Mouse (Mus musculus) forebrain, embryonic 11.5 days (tissue): Measurements from ENCODE around the gene Slc2a4. TPM values are rescaled to one million over a fixed set of nuclear protein-coding genes. Genes with fewer than 3 reads are reported as not detected.

ENCODE experiments used
- ATAC-seq: fragments of 200-750 bp; cut with Nextera tagmentation; replicated peaks from 2 replicates; pipeline ENCODE4 v1.8.0; 2017; ENCODE audit warnings: moderate TSS enrichment; ENCODE audit not compliant: low FRiP score
- DNase-seq: peaks from one replicate; pipeline ENCODE4 v3.0.0-alpha.2; 2017; ENCODE audit warnings: low spot score
- H3K27ac ChIP-seq: fragments of 300-500 bp; sonication (generic); 2 replicates; pipeline ENCODE4 v1.5.1; 2014; ENCODE audit warnings: low read depth, low read length
- H3K27me3 ChIP-seq: fragments of 300-500 bp; sonication (generic); 2 replicates; pipeline ENCODE4 v1.6.1; 2014; ENCODE audit warnings: mild to moderate bottlenecking, low read length, mixed read lengths; ENCODE audit not compliant: control insufficient read depth, insufficient read depth
- H3K36me3 ChIP-seq: fragments of 300-500 bp; sonication (generic); 2 replicates; pipeline ENCODE4 v1.6.1; 2014; ENCODE audit warnings: mild to moderate bottlenecking, low read length, moderate library complexity, mixed read lengths; ENCODE audit not compliant: control insufficient read depth, insufficient read depth
- H3K4me1 ChIP-seq: fragments of 300-500 bp; sonication (generic); replicated peaks from 2 replicates; pipeline ENCODE4 v1.6.1; 2014; ENCODE audit warnings: low read length, mixed read lengths; ENCODE audit not compliant: control insufficient read depth, insufficient read depth
- H3K4me2 ChIP-seq: fragments of 300-500 bp; sonication (generic); 2 replicates; pipeline ENCODE4 v1.6.1; 2014; ENCODE audit warnings: low read depth, mild to moderate bottlenecking, low read length, moderate library complexity, mixed read lengths; ENCODE audit not compliant: severe bottlenecking
- H3K4me3 ChIP-seq: fragments of 300-500 bp; sonication (generic); 2 replicates; pipeline ENCODE4 v1.5.1; 2014; ENCODE audit warnings: low read depth, low read length
- H3K9ac ChIP-seq: fragments of 300-500 bp; sonication (generic); 2 replicates; pipeline ENCODE4 v1.6.1; 2014; ENCODE audit warnings: low read length
- H3K9me3 ChIP-seq: fragments of 300-500 bp; sonication (generic); 2 replicates; pipeline ENCODE4 v1.6.1; 2016; ENCODE audit warnings: low read length, mixed read lengths; ENCODE audit not compliant: control insufficient read depth
- WGBS: fragments of 180-500 bp; shearing (Covaris S2); extraction: QIAGEN DNeasy Blood & Tissue Kit; methylation state at CpG from one replicate; pipeline ENCODE4 v1.1.7; 2014; 5-methylcytosine and 5-hydroxymethylcytosine counted together
- polyA plus RNA-seq: library from polyadenylated mRNA; unstranded; fragments of >200 nt; fragmentation: Nextera tagmentation; extraction: Ambion mirVana; gene quantifications from 2 replicates; pipeline ENCODE4 v1.2.1, GENCODE M21; 2014

Gene Slc2a4
- polyA plus RNA-seq, 1 experiment from 2014 or later, result 14.8 TPM

DNA sequence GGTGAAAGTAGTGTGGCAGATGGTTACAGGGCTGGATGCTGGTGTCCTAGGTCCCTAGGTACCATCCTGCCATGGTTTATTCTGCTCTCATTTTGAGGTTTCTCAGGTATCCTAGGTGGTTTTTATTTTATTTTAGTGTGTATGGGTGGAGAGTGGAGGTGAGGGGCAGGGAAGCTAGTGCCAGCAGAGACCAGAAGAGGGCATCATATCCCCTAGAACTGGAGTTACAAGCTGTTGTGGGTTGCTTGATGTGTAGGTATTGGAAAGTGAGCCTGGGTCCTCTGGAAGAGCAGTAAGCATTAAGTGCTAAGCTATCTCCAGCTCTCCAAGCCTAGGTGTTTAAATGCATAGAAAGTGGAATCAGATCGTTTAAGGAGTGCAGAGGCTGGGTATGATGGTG is 4.3 kb upstream of the Slc2a4 start:
- no peak overlapping the region for H3K9ac ChIP-seq
- no peak overlapping the region for H3K4me2 ChIP-seq
- no peak overlapping the region for H3K4me3 ChIP-seq
- WGBS, result 65% methylated on average over 1 of the region's 1 CpGs
- no peaks in the 10 kb centered on the region for H3K9me3 ChIP-seq
- H3K27ac ChIP-seq, result no peak overlapping the region
- H3K4me1 ChIP-seq, result peaks cover 6% of the 10 kb centered on the region; the same call in 1 of the 2 replicates
- H3K36me3 ChIP-seq, result no peaks in the 10 kb centered on the region
- H3K27me3 ChIP-seq, result no peaks in the 10 kb centered on the region
- DNase-seq, result no peak
- no peak for ATAC-seq

DNA sequence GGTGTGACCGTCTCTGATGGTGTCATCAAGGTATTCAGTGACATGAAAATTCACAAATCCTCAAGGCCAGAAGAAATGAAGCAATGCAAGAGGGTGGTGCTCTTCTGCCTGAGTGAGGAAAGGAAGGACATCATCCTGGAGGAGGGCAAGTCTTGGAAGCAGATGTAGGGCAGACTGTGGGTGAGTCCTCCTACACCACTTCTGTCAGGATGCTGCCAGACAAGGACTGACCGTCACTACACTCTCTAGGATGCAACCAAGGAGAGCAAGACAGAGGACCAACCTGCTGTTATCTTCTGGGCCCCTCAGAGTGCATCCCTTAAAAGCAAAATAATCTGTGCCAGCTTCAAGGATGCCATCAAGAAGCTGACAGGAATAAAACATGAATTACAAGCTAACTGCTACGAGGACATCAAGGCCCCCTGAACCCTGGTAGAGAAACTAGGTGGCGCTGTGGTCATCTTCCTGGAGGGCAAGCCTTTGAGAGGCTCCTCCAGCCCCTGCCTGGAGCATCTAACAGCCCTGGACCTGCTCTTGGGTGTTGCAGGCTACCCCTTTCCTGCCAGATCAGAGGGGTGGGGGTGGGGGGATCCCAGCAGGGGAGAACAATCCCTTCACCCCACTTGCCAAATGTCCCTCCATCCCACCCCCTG is 2.9 kb upstream of the Slc2a4 start:
- WGBS, result 44% methylated on average over 4 of the region's 4 CpGs
- Histone ChIP-seq H3K9me3 (no peaks in the 10 kb centered on the region), H3K27ac (no peak overlapping the region), H3K4me2 (no peak overlapping the region), H3K4me3 (no peak overlapping the region), H3K4me1 (peaks cover 11% of the 10 kb centered on the region; the same call in 1 of the 2 replicates), H3K9ac (no peak overlapping the region), H3K36me3 (no peaks in the 10 kb centered on the region), H3K27me3 (no peaks in the 10 kb centered on the region)
- no peak for DNase-seq
- no peak for ATAC-seq

DNA sequence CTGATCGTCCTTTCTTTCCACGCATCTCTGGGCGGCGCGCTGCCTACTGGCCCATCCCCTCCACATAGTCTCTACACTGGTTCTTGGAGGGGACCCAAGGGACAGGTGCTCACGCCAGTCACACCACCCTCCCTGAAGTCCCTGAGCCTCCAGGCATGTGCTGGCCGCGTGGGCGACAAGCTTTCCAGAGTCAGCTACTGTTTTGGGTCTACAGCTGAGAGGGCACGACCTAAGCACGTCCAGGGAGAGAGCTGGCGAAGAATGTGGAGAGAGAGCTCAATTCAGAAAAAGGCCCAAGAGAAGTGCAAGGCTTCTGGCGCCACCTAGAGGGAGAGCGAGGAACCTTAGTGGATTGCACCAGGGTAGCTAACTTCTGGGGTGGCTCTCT is 769 bp upstream of the Slc2a4 start:
- WGBS, result under 1% methylated on average over 14 of the region's 14 CpGs

DNA sequence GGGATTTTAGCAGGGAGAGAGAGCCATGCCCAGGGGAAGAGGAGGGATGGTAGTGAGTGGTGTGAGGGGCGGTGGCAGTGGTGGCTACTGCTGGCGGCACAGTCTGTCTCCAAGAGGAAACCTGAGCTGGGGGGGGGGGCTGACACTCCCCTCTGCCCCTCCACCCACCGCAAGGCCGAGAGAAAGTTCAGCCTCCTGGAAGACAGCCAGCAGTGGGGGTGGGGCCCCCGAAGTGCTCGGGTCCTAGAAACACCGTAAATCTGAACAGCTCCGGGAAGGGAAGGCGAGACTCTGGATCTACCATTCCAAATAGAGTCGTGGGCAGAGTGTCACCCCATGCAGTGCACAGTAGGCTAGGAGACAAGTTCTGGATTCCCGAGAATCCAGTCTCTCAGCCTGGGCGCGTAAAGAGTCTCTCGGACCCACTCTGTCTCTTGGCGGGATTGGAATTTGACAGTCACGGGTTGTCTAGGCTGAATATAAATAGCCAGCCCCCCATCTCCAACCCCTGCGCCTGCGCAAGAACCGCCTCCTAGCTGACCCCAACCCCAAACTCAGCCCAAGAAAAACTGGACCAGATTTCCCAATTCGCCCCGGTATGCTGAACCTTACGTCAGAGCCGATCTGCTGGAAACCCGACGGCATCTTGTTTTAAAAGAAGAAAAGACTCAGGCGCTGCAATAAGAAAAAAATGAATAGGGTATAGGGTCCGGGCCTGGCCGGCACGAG is 487 bp downstream of the Slc2a4 start:
- DNase-seq, result peak; percentile 80

More for the DNA sequence above, 769 bp upstream of the Slc2a4 start:
- no peaks in the 10 kb centered on the region for H3K27me3 ChIP-seq
- H3K9me3 ChIP-seq, result no peaks in the 10 kb centered on the region
- ATAC-seq (peak; percentile 68), DNase-seq (peak; percentile 94)
- H3K27ac ChIP-seq, result peak overlapping the region; percentile 86
- peaks cover 11% of the 10 kb centered on the region; the same call in 1 of the 2 replicates for H3K4me1 ChIP-seq
- peak overlapping the region; percentile 80 for H3K9ac ChIP-seq
- H3K36me3 ChIP-seq, result no peaks in the 10 kb centered on the region
- H3K4me3 ChIP-seq, result peak overlapping the region; percentile 50
- peak overlapping the region; percentile 71 for H3K4me2 ChIP-seq

DNA sequence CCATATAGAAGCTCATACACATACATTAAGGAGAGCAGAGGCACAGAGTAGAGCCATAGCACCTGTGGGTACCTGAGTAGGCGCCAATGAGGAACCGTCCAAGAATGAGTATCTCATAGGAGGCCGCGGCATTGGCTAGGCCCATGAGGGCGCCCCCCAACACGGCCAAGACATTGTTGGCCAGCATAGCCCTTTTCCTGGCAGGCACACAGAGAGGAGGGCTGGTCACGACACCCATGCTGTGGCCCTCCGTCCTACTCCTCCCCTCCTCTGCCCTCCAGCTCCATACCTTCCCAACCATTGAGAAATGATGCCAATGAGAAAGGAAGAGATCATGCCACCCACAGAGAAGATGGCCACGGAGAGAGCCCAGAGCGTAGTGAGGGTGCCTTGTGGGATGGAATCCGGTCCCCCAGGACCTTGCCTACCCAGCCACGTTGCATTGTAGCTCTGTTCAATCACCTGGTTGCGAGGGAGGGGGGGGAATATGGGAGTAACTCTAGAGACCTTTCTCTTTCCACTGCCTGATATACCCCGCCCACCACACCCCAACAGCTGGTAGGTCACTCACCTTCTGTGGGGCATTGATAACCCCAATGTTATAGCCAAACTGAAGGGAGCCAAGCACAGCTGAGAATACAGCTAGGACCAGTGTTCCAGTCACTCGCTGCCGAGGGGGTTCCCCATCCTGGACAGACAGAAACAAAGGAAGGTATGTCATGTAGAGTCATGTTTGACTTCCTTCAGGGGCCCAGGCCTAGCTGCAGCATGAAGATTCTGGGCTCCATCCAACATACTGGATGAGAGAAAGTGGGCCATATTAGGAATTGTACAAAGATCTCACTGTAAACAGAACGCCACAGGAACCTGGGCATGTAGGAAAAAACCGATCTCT is 1.7 kb downstream of the Slc2a4 start:
- Histone ChIP-seq H3K4me1 (peaks cover 11% of the 10 kb centered on the region; the same call in 1 of the 2 replicates), H3K4me3 (peak overlapping the region; percentile 50; the same call in 1 of the 2 replicates), H3K27me3 (no peaks in the 10 kb centered on the region), H3K27ac (no peak overlapping the region), H3K9me3 (no peaks in the 10 kb centered on the region), H3K36me3 (no peaks in the 10 kb centered on the region), H3K4me2 (peak overlapping the region; percentile 71; the same call in 1 of the 2 replicates), H3K9ac (no peak overlapping the region)
- DNase-seq (no peak), ATAC-seq (no peak)
- 89% methylated on average over 18 of the region's 18 CpGs for WGBS

More for the DNA sequence above, 487 bp downstream of the Slc2a4 start:
- H3K4me1 ChIP-seq, result peaks cover 11% of the 10 kb centered on the region; the same call in 1 of the 2 replicates
- H3K4me2 ChIP-seq, result peak overlapping the region; percentile 71
- H3K9ac ChIP-seq, result peak overlapping the region; percentile 80
- peak overlapping the region; percentile 41 for H3K27ac ChIP-seq
- peak; percentile 22 for ATAC-seq
- peak overlapping the region; percentile 50 for H3K4me3 ChIP-seq
- H3K27me3 ChIP-seq, result no peaks in the 10 kb centered on the region
- 2% methylated on average over 29 of the region's 29 CpGs for WGBS
- no peaks in the 10 kb centered on the region for H3K36me3 ChIP-seq
- H3K9me3 ChIP-seq, result no peaks in the 10 kb centered on the region

DNA sequence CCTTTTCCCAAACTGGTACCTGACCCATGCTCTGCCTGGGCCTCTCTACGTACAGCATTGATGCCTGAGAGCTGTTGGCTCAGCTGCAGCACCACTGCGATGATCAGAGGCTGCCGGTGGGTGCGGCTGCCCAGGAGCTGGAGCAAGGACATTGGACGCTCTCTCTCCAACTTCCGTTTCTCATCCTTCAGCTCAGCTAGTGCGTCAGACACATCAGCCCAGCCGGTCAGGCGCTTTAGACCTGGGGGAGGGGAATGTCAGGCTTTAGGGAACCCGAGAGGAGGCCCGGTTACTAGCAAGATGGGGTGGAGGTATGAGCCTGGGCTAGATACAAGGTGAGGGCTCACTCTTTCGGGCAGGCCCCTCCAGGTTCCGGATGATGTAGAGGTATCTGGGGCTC is 2.8 kb downstream of the Slc2a4 start:
- Histone ChIP-seq H3K27ac (no peak overlapping the region), H3K4me3 (no peak overlapping the region), H3K9me3 (no peaks in the 10 kb centered on the region), H3K27me3 (no peaks in the 10 kb centered on the region), H3K36me3 (no peaks in the 10 kb centered on the region), H3K9ac (no peak overlapping the region), H3K4me2 (no peak overlapping the region), H3K4me1 (peaks cover 11% of the 10 kb centered on the region; the same call in 1 of the 2 replicates)
- 79% methylated on average over 13 of the region's 13 CpGs for WGBS
- ATAC-seq, result no peak
- DNase-seq, result no peak

DNA sequence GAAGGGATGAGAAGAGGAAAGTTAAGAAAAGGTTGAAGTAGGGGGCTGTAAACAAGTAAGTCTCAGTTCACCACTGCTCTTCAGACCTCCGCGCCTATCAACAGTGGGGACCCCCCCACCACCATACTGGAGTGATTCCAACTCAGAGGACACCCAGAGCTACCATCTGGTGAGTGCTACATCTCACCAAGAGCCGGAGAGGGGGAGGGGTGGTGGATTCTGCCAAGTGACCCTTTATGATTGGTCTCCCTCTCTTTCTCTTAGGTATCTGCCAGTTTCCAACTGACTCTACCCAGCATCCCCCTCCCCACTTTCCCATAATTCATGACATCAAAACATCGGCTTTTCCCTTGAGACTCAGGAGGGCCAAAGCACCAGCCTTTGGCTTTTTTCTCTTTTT is 7.0 kb downstream of the Slc2a4 start:
- 85% methylated on average over 4 of the region's 4 CpGs for WGBS
- H3K4me2 ChIP-seq, result no peak overlapping the region
- no peak overlapping the region for H3K4me3 ChIP-seq
- H3K9ac ChIP-seq, result no peak overlapping the region
- peaks cover 8% of the 10 kb centered on the region for H3K4me1 ChIP-seq
- no peaks in the 10 kb centered on the region for H3K9me3 ChIP-seq
- H3K27me3 ChIP-seq, result peaks cover 22% of the 10 kb centered on the region
- no peaks in the 10 kb centered on the region for H3K36me3 ChIP-seq
- ATAC-seq (no peak), DNase-seq (no peak)
- H3K27ac ChIP-seq, result no peak overlapping the region

DNA sequence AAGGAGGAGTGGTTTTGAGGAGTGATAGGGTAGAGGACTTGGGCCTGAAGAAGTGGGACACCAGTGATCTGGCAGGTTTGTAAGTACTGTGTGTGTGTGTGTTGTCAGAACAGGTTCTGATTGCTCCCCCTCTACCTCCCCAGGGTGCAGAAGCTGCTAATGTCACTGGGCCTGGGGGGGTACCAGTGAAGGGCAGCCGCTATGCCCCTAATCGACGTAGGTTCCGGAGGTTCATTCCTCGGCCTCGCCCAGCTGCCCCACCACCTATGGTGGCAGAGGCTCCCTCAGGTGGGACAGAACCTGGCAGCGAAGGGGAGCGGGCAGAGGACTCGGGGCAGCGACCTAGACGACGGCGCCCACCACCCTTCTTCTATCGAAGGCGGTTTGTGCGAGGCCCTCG is 8.3 kb downstream of the Slc2a4 start:
- H3K27ac ChIP-seq, result no peak overlapping the region
- H3K27me3 ChIP-seq, result peaks cover 28% of the 10 kb centered on the region
- no peak for ATAC-seq
- no peak overlapping the region for H3K4me2 ChIP-seq
- peaks cover 10% of the 10 kb centered on the region for H3K4me1 ChIP-seq
- no peak overlapping the region for H3K4me3 ChIP-seq
- H3K9me3 ChIP-seq, result no peaks in the 10 kb centered on the region
- no peak for DNase-seq
- 91% methylated on average over 17 of the region's 17 CpGs for WGBS
- no peaks in the 10 kb centered on the region for H3K36me3 ChIP-seq
- no peak overlapping the region for H3K9ac ChIP-seq
